Mouse (Mus musculus): ENCODE data around the gene Mark4. TPM values are rescaled to one million over a fixed set of nuclear protein-coding genes. Genes with fewer than 3 reads are reported as not detected.

Mark4 gene
- 11.8 and 14.4 TPM in 2 replicates for polyA plus RNA-seq (2015; fragmentation: Nextera tagmentation; extraction: Ambion mirVana)

- H3K36me3 ChIP-seq: peaks cover 14% of the 10 kb centered on the region
- peak; percentile 87 for ATAC-seq (ENCODE audit: insufficient number of reproducible peaks, low FRiP score, low TSS enrichment, low read depth)
- peak within 1 kb of the TSS; percentile 89 for H3K9ac ChIP-seq
- H3K4me1 ChIP-seq: peaks cover 33% of the 10 kb centered on the region
- H3K27me3 ChIP-seq: no peaks in the 10 kb centered on the region
- WGBS: under 1% methylated on average over 22 of the region's 42 CpGs
- H3K4me3 ChIP-seq (replicated peaks): peak within 1 kb of the TSS; percentile 85
- H3K4me2 ChIP-seq (replicated peaks): peak within 1 kb of the TSS; percentile 93
- H3K27ac ChIP-seq (replicated peaks): peak within 1 kb of the TSS; percentile 80
- H3K9me3 ChIP-seq (replicated peaks): no peaks in the 10 kb centered on the region
These were observed at the start of gene Mark4 for GRCm38 (mm10) chr7:19458591-19459111. Gene Mark4 (minus strand): TSS chr7:19458821.

- Histone ChIP-seq H3K4me1 (peaks cover 22% of the 10 kb centered on the region), H3K27ac (replicated peaks) (peak overlapping the region; percentile 85; the same call in 1 of the 2 replicates), H3K9ac (peak overlapping the region; percentile 48), H3K36me3 (no peaks in the 10 kb centered on the region), H3K4me3 (replicated peaks) (peak overlapping the region; percentile 88), H3K27me3 (no peaks in the 10 kb centered on the region), H3K4me2 (replicated peaks) (peak overlapping the region; percentile 98), H3K9me3 (replicated peaks) (no peaks in the 10 kb centered on the region)
- ATAC-seq (ENCODE audit: insufficient number of reproducible peaks, low FRiP score, low TSS enrichment, low read depth): no peak
- WGBS: 4% methylated on average over 18 of the region's 18 CpGs
These were observed 49.0 kb upstream of the Mark4 start for GRCm38 (mm10) chr7:19507612-19507981.

- H3K4me1 ChIP-seq: peaks cover 22% of the 10 kb centered on the region
- ATAC-seq (ENCODE audit: insufficient number of reproducible peaks, low FRiP score, low TSS enrichment, low read depth): no peak
- under 1% methylated on average over 71 of the region's 71 CpGs for WGBS
- no peaks in the 10 kb centered on the region for H3K9me3 ChIP-seq (replicated peaks)
- no peaks in the 10 kb centered on the region for H3K36me3 ChIP-seq
- peak overlapping the region; percentile 22; the same call in 1 of the 2 replicates for H3K27ac ChIP-seq (replicated peaks)
- H3K4me3 ChIP-seq (replicated peaks): peak overlapping the region; percentile 88
- H3K27me3 ChIP-seq: no peaks in the 10 kb centered on the region
- H3K4me2 ChIP-seq (replicated peaks): peak overlapping the region; percentile 98
- H3K9ac ChIP-seq: peak overlapping the region; percentile 48
These were observed 48.5 kb upstream of the Mark4 start for GRCm38 (mm10) chr7:19506969-19507611.

- H3K27me3 ChIP-seq: no peaks in the 10 kb centered on the region
- peak overlapping the region; percentile 98 for H3K4me2 ChIP-seq (replicated peaks)
- no peak overlapping the region for H3K27ac ChIP-seq (replicated peaks)
- peak overlapping the region; percentile 48 for H3K9ac ChIP-seq
- H3K36me3 ChIP-seq: no peaks in the 10 kb centered on the region
- 28% methylated on average over 6 of the region's 6 CpGs for WGBS
- H3K9me3 ChIP-seq (replicated peaks): no peaks in the 10 kb centered on the region
- no peak for ATAC-seq (ENCODE audit: insufficient number of reproducible peaks, low FRiP score, low TSS enrichment, low read depth)
- H3K4me3 ChIP-seq (replicated peaks): peak overlapping the region; percentile 88
- peaks cover 22% of the 10 kb centered on the region for H3K4me1 ChIP-seq
These were observed 47.7 kb upstream of the Mark4 start for GRCm38 (mm10) chr7:19506326-19506725.

GRCm38 (mm10) chr7:19503481-19504068 lies 45.0 kb upstream of the Mark4 start:
- 32% methylated on average over 5 of the region's 5 CpGs for WGBS
- H3K4me1 ChIP-seq: peaks cover 19% of the 10 kb centered on the region
- ATAC-seq (ENCODE audit: insufficient number of reproducible peaks, low FRiP score, low TSS enrichment, low read depth): no peak

GRCm38 (mm10) chr7:19501658-19502057 lies 43.0 kb upstream of the Mark4 start:
- Histone ChIP-seq H3K9ac (no peak overlapping the region), H3K36me3 (no peaks in the 10 kb centered on the region), H3K9me3 (replicated peaks) (no peaks in the 10 kb centered on the region), H3K27me3 (no peaks in the 10 kb centered on the region), H3K4me3 (replicated peaks) (no peak overlapping the region), H3K27ac (replicated peaks) (no peak overlapping the region), H3K4me2 (replicated peaks) (no peak overlapping the region), H3K4me1 (peaks cover 8% of the 10 kb centered on the region; the same call in 1 of the 2 replicates)
- WGBS: 59% methylated on average over 4 of the region's 4 CpGs
- no peak for ATAC-seq (ENCODE audit: insufficient number of reproducible peaks, low FRiP score, low TSS enrichment, low read depth)

More at GRCm38 (mm10) chr7:19503481-19504068, 45.0 kb upstream of the Mark4 start:
- no peak overlapping the region for H3K4me3 ChIP-seq (replicated peaks)
- no peaks in the 10 kb centered on the region for H3K36me3 ChIP-seq
- no peak overlapping the region for H3K27ac ChIP-seq (replicated peaks)
- H3K27me3 ChIP-seq: no peaks in the 10 kb centered on the region
- H3K9ac ChIP-seq: no peak overlapping the region
- H3K4me2 ChIP-seq (replicated peaks): no peak overlapping the region
- no peaks in the 10 kb centered on the region for H3K9me3 ChIP-seq (replicated peaks)

GRCm38 (mm10) chr7:19500420-19501363 lies 42.1 kb upstream of the Mark4 start:
- Histone ChIP-seq H3K9ac (no peak overlapping the region), H3K36me3 (no peaks in the 10 kb centered on the region), H3K4me2 (replicated peaks) (no peak overlapping the region), H3K27me3 (no peaks in the 10 kb centered on the region), H3K4me1 (peaks cover 9% of the 10 kb centered on the region; the same call in 1 of the 2 replicates), H3K27ac (replicated peaks) (no peak overlapping the region), H3K4me3 (replicated peaks) (no peak overlapping the region), H3K9me3 (replicated peaks) (no peaks in the 10 kb centered on the region)
- no peak for ATAC-seq (ENCODE audit: insufficient number of reproducible peaks, low FRiP score, low TSS enrichment, low read depth)
- WGBS: 62% methylated on average over 12 of the region's 12 CpGs

- no peak for ATAC-seq (ENCODE audit: insufficient number of reproducible peaks, low FRiP score, low TSS enrichment, low read depth)
- no peaks in the 10 kb centered on the region for H3K27me3 ChIP-seq
- H3K4me3 ChIP-seq (replicated peaks): no peak overlapping the region
- no peak overlapping the region for H3K9ac ChIP-seq
- no peak overlapping the region for H3K4me2 ChIP-seq (replicated peaks)
- no peaks in the 10 kb centered on the region for H3K36me3 ChIP-seq
- WGBS: 75% methylated on average over 4 of the region's 4 CpGs
- H3K4me1 ChIP-seq: peaks cover 11% of the 10 kb centered on the region; the same call in 1 of the 2 replicates
- H3K27ac ChIP-seq (replicated peaks): no peak overlapping the region
- no peaks in the 10 kb centered on the region for H3K9me3 ChIP-seq (replicated peaks)
These were observed 39.7 kb upstream of the Mark4 start for GRCm38 (mm10) chr7:19498326-19498725.

GRCm38 (mm10) chr7:19496214-19496555 lies 37.6 kb upstream of the Mark4 start:
- Histone ChIP-seq H3K4me3 (replicated peaks) (no peak overlapping the region), H3K4me1 (peaks cover 19% of the 10 kb centered on the region), H3K36me3 (no peaks in the 10 kb centered on the region), H3K9me3 (replicated peaks) (no peaks in the 10 kb centered on the region), H3K27ac (replicated peaks) (no peak overlapping the region), H3K9ac (no peak overlapping the region), H3K27me3 (peaks cover 12% of the 10 kb centered on the region), H3K4me2 (replicated peaks) (no peak overlapping the region)
- no peak for ATAC-seq (ENCODE audit: insufficient number of reproducible peaks, low FRiP score, low TSS enrichment, low read depth)
- 58% methylated on average over 5 of the region's 5 CpGs for WGBS

- WGBS: 50% methylated on average over 20 of the region's 20 CpGs
These were observed 37.0 kb upstream of the Mark4 start for GRCm38 (mm10) chr7:19495521-19496213.

More at GRCm38 (mm10) chr7:19495521-19496213, 37.0 kb upstream of the Mark4 start:
- Histone ChIP-seq H3K36me3 (no peaks in the 10 kb centered on the region), H3K27me3 (peaks cover 17% of the 10 kb centered on the region), H3K4me3 (replicated peaks) (no peak overlapping the region), H3K27ac (replicated peaks) (no peak overlapping the region), H3K9ac (no peak overlapping the region), H3K4me2 (replicated peaks) (no peak overlapping the region), H3K9me3 (replicated peaks) (no peaks in the 10 kb centered on the region), H3K4me1 (peaks cover 19% of the 10 kb centered on the region)
- ATAC-seq (ENCODE audit: insufficient number of reproducible peaks, low FRiP score, low TSS enrichment, low read depth): peak; percentile 40; the same call in 1 of the 2 replicates
